Mouse (Mus musculus) MEL (cell line): ENCODE measurements around the gene Gtf2i. TPM values are rescaled to one million over a fixed set of nuclear protein-coding genes. Genes with fewer than 3 reads are reported as not detected.

Source experiments
- DNase-seq: peaks from one replicate; pipeline ENCODE4 v3.0.0; 2011; ENCODE audit warnings: low read depth, low spot score
- H3K27ac ChIP-seq: 2 replicates; pipeline ENCODE4 v1.5.1; 2012; ENCODE audit warnings: low read depth, mild to moderate bottlenecking, control low read depth, low read length, moderate library complexity; ENCODE audit not compliant: control insufficient read depth
- H3K27me3 ChIP-seq, 2 experiments: fragments of 150-350 bp in 1 of 2; sonication (generic) in 1 of 2; 2 replicates each; pipeline ENCODE4 v1.6.1; 2012; ENCODE audit warnings: low read length in 2 of 2, mild to moderate bottlenecking in 2 of 2, improper control_type of control experiment in 1 of 2, moderate library complexity in 1 of 2; ENCODE audit not compliant: insufficient read depth in 2 of 2, control insufficient read depth in 1 of 2
- H3K36me3 ChIP-seq, 2 experiments: 2 replicates each; pipeline ENCODE4 v1.6.1; 2012 to 2014; ENCODE audit warnings: low read length in 2 of 2, improper control_type of control experiment in 1 of 2, inconsistent platforms in 1 of 2, mild to moderate bottlenecking in 1 of 2; ENCODE audit not compliant: insufficient read depth in 2 of 2, control insufficient read depth in 1 of 2
- H3K4me1 ChIP-seq, 2 experiments: fragments of 150-350 bp in 1 of 2; sonication (generic) in 1 of 2; 2 replicates each; pipeline ENCODE4 v1.6.1; 2012; ENCODE audit warnings: low read length in 2 of 2, improper control_type of control experiment in 1 of 2, mild to moderate bottlenecking in 1 of 2; ENCODE audit not compliant: insufficient read depth in 2 of 2, control insufficient read depth in 1 of 2
- H3K4me3 ChIP-seq, 2 experiments: fragments of 150-350 bp in 1 of 2; sonication (generic) in 1 of 2; 2 replicates each; pipeline ENCODE4 v1.5.1; 2012; ENCODE audit warnings: low read depth in 2 of 2, low read length in 2 of 2, mild to moderate bottlenecking in 2 of 2, moderate library complexity in 2 of 2, control low read depth in 1 of 2, improper control_type of control experiment in 1 of 2; ENCODE audit not compliant: control insufficient read depth in 1 of 2, insufficient read depth in 1 of 2
- H3K79me2 ChIP-seq: 2 replicates; pipeline ENCODE4 v1.6.1; 2012; ENCODE audit warnings: mild to moderate bottlenecking, low read length, moderate library complexity; ENCODE audit not compliant: control insufficient read depth, poor library complexity, insufficient read depth
- H3K9ac ChIP-seq: 2 replicates; pipeline ENCODE4 v1.6.1; 2012; ENCODE audit warnings: low read depth, mild to moderate bottlenecking, control low read depth, low read length, moderate library complexity; ENCODE audit not compliant: control insufficient read depth, poor library complexity, severe bottlenecking
- H3K9me3 ChIP-seq: fragments of 150-350 bp; sonication (generic); replicated peaks from 2 replicates; pipeline ENCODE4 v1.6.1; 2012; ENCODE audit warnings: mild to moderate bottlenecking, low read length, improper control_type of control experiment, moderate library complexity; ENCODE audit not compliant: insufficient read depth
- CHD1 ChIP-seq: IDR thresholded peaks from 2 replicates; pipeline ENCODE4 v1.6.1; 2012; ENCODE audit warnings: low read depth, mild to moderate bottlenecking, inconsistent platforms, low read length, improper control_type of control experiment
- CTCF ChIP-seq, 3 experiments: IDR thresholded peaks in 2 of 3; conservative IDR thresholded peaks in 1 of 3; 2 replicates each; pipeline ENCODE4 v1.5.1; 2011 to 2012; ENCODE audit warnings: low read length in 3 of 3, low read depth in 2 of 3, mild to moderate bottlenecking in 2 of 3, improper control_type of control experiment in 1 of 3, inconsistent platforms in 1 of 3, mixed read lengths in 1 of 3, moderate library complexity in 1 of 3; ENCODE audit not compliant: control insufficient read depth in 1 of 3, insufficient read depth in 1 of 3, poor library complexity in 1 of 3, severe bottlenecking in 1 of 3
- ELF1 ChIP-seq: IDR thresholded peaks from 2 replicates; pipeline ENCODE4 v1.6.1; 2014; ENCODE audit warnings: low read depth, mild to moderate bottlenecking, inconsistent platforms, low read length, improper control_type of control experiment, moderate library complexity
- ETS1 ChIP-seq: IDR thresholded peaks from 2 replicates; pipeline ENCODE4 v1.6.1; 2012; ENCODE audit warnings: low read depth, mild to moderate bottlenecking, inconsistent platforms, low read length, improper control_type of control experiment, moderate library complexity
- GABPA ChIP-seq: IDR thresholded peaks from 2 replicates; pipeline ENCODE4 v1.6.1; 2012; ENCODE audit warnings: low read depth, mild to moderate bottlenecking, inconsistent platforms, low read length, improper control_type of control experiment, moderate library complexity
- JUND ChIP-seq: IDR thresholded peaks from 2 replicates; pipeline ENCODE4 v1.6.1; 2011; ENCODE audit warnings: low read depth, mild to moderate bottlenecking, improper control_type of control experiment, low read length
- KAT2A ChIP-seq: conservative IDR thresholded peaks from 2 replicates; pipeline ENCODE4 v1.6.1; 2012; ENCODE audit warnings: low read depth, low read length, improper control_type of control experiment, inconsistent platforms
- MXI1 ChIP-seq: IDR thresholded peaks from 2 replicates; pipeline ENCODE4 v1.6.1; 2011; ENCODE audit warnings: mild to moderate bottlenecking, low read depth, low read length, improper control_type of control experiment
- MYB ChIP-seq: IDR thresholded peaks from 2 replicates; pipeline ENCODE4 v1.6.1; 2011; ENCODE audit warnings: mild to moderate bottlenecking, low read depth, low read length, improper control_type of control experiment
- NELFE ChIP-seq: IDR thresholded peaks from 2 replicates; pipeline ENCODE4 v1.6.1; 2011; ENCODE audit warnings: low read depth, low read length, improper control_type of control experiment
- RAD21 ChIP-seq: IDR thresholded peaks from 2 replicates; pipeline ENCODE4 v1.6.1; 2011; ENCODE audit warnings: mild to moderate bottlenecking, low read depth, low read length, improper control_type of control experiment
- RCOR1 ChIP-seq: IDR thresholded peaks from 2 replicates; pipeline ENCODE4 v1.6.1; 2012; ENCODE audit warnings: low read depth, mild to moderate bottlenecking, inconsistent platforms, low read length, improper control_type of control experiment
- TBP ChIP-seq: IDR thresholded peaks from 2 replicates; pipeline ENCODE4 v1.8.0; 2011; ENCODE audit warnings: low read depth, low read length, improper control_type of control experiment
- UBTF ChIP-seq: IDR thresholded peaks from 2 replicates; pipeline ENCODE4 v1.6.1; 2012; ENCODE audit warnings: low read depth, mild to moderate bottlenecking, inconsistent platforms, low read length, improper control_type of control experiment, moderate library complexity, borderline replicate concordance; ENCODE audit not compliant: insufficient read depth
- USF1 ChIP-seq: IDR thresholded peaks from 2 replicates; pipeline ENCODE4 v1.6.1; 2014; ENCODE audit warnings: low read depth, mild to moderate bottlenecking, inconsistent platforms, low read length, improper control_type of control experiment, moderate library complexity
- USF2 ChIP-seq, 2 experiments: IDR thresholded peaks; 2 replicates each; pipeline ENCODE4 v1.6.1; 2011 to 2012; ENCODE audit warnings: improper control_type of control experiment in 2 of 2, low read length in 2 of 2, borderline replicate concordance in 1 of 2, inconsistent platforms in 1 of 2, low read depth in 1 of 2, mild to moderate bottlenecking in 1 of 2; ENCODE audit not compliant: insufficient read depth in 1 of 2
- ZC3H11A ChIP-seq: IDR thresholded peaks from 2 replicates; pipeline ENCODE4 v1.6.1; 2012; ENCODE audit warnings: low read depth, mild to moderate bottlenecking, inconsistent platforms, low read length, improper control_type of control experiment
- ZMIZ1 ChIP-seq: IDR thresholded peaks from 2 replicates; pipeline ENCODE4 v1.6.1; 2012; ENCODE audit warnings: low read depth, mild to moderate bottlenecking, inconsistent platforms, low read length, improper control_type of control experiment, moderate library complexity
- polyA plus RNA-seq, 2 experiments: library from polyadenylated mRNA; stranded (reverse) in 1 of 2; unstranded in 1 of 2; fragments of >175 nt in 1 of 2; fragments of >200 nt in 1 of 2; gene quantifications; 2 replicates each; pipeline versions ENCODE4 v1.2.1 to v1.2.4; 2012; ENCODE audit warnings: low replicate concordance in 2 of 2, low read depth in 1 of 2; ENCODE audit not compliant: insufficient read length in 2 of 2, insufficient read depth in 1 of 2, missing spikeins in 1 of 2
- total RNA-seq: library from RNA; depleted of rRNA; stranded (reverse); fragments of 300-350 nt; gene quantifications from 2 replicates; pipeline ENCODE4 v1.2.3, GENCODE M21; 2012

Gtf2i gene
- total and polyA plus RNA-seq, 3 experiments, result 46.7 to 151 (median 128) TPM

DNA sequence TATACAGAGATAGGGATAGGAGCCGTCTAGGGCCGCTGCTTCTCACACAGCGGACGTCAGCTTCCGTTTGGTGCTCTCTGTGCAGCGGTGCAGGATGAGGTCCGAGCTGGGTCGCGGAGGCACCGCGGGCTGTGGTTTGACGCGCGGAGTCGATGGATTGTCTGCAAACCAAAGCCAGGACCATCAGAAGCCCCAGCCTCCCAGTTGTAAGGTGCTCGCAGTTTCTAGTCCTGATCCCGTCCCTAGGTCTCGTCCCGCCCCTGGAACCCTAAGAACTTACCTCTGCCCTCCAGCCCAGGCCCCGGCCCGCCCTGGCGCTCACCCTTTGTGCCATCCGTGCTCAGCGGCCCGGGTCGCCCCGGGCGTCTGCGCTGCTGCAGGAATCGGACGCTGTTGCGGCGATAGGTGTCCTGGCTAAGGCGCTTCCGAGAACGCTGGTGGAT, 92.8 kb downstream of the Gtf2i start:
- H3K9ac ChIP-seq, result no peak overlapping the region
- no peak for DNase-seq
- no peaks in the 10 kb centered on the region for H3K36me3 ChIP-seq
- H3K9me3 ChIP-seq, result no peaks in the 10 kb centered on the region
- H3K4me3 ChIP-seq, result no peak overlapping the region
- no peaks in the 10 kb centered on the region for H3K4me1 ChIP-seq
- H3K27me3 ChIP-seq, result no peaks in the 10 kb centered on the region
- no peak overlapping the region for H3K27ac ChIP-seq
- TF ChIP-seq CTCF (IDR thresholded peaks at IDR 0.05 in 2 of 3, conservative IDR thresholded peaks at IDR 0.05 in 1 of 3; ENCODE audit: control insufficient read depth in 1 of 3, insufficient read depth in 1 of 3, low read depth in 2 of 3, low read length in 3 of 3, poor library complexity in 1 of 3, severe bottlenecking in 1 of 3), result no peak
- TF ChIP-seq ZMIZ1, result no peak
- no peak for TF ChIP-seq UBTF
- TF ChIP-seq RAD21, result no peak
- TF ChIP-seq JUND, result no peak
- no peak for TF ChIP-seq USF2 (IDR thresholded peaks at IDR 0.05; ENCODE audit: borderline replicate concordance in 1 of 2, insufficient read depth in 1 of 2, low read depth in 1 of 2, low read length in 2 of 2)
- no peak for TF ChIP-seq ELF1
- TF ChIP-seq CHD1, result no peak
- no peak for TF ChIP-seq USF1
- no peak for TF ChIP-seq NELFE
- no peak for TF ChIP-seq ETS1
- no peak for TF ChIP-seq KAT2A
- no peak for TF ChIP-seq ZC3H11A
- no peak for TF ChIP-seq MYB
- TF ChIP-seq MXI1, result no peak
- no peak for TF ChIP-seq RCOR1
- H3K79me2 ChIP-seq, result no peaks in the 10 kb centered on the region

DNA sequence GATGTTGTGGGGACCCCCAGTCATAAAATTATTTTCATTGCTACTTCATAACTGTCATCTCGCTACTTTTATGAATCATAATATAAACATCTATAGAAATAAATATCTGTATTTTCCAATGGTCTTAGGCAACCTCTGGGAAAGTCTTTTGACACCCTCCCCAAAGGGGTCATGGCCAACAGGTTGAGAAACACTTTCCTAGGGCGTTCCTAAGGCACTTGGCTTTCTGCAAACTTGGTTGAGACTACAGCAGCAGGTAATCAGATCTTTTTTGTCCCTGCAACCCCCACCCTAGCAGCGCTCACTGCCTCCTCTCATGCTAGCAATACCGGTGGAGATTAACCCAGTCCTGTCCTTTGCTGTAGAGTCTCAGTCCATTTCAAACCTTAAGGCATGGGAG, 93.3 kb downstream of the Gtf2i start:
- Histone ChIP-seq H3K79me2 (no peaks in the 10 kb centered on the region), H3K4me1 (no peaks in the 10 kb centered on the region), H3K4me3 (no peak overlapping the region), H3K9ac (no peak overlapping the region), H3K27me3 (no peaks in the 10 kb centered on the region), H3K36me3 (no peaks in the 10 kb centered on the region), H3K9me3 (no peaks in the 10 kb centered on the region), H3K27ac (no peak overlapping the region)
- no peak for TF ChIP-seq NELFE
- TF ChIP-seq CTCF (IDR thresholded peaks at IDR 0.05 in 2 of 3, conservative IDR thresholded peaks at IDR 0.05 in 1 of 3; ENCODE audit: control insufficient read depth in 1 of 3, insufficient read depth in 1 of 3, low read depth in 2 of 3, low read length in 3 of 3, poor library complexity in 1 of 3, severe bottlenecking in 1 of 3), result no peak
- no peak for TF ChIP-seq ZMIZ1
- no peak for TF ChIP-seq MYB
- TF ChIP-seq TBP, result no peak
- TF ChIP-seq GABPA, result no peak
- DNase-seq, result no peak
